ENCODE assay signal across 22 mouse cellular contexts in the genomic region with DNA sequence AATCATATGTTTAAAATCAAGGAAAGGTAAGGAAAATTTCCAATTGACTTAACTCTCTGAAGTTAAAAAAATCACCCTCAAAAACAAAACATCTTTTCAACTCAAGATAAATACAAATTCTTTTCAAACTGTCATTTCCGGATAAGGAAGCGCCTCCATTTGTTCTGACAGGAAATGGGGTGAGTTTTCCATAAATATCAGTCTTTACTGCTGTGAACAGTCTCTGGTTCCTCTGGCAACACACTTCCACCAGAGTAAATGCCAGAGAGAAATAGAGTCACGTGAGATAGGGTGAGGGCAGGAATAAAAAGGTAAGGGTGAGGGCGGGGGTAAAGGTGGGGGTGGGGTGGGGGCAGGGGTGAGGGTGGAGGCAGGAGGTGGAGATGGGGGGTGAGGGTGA.
A peak's percentile ranks its signal among the peaks of the same experiment; 100 is the strongest.
DNase-seq lines count a peak whose midpoint lies in the region; ATAC-seq and TF ChIP-seq lines count a peak whose summit lies in the region.
"Had no signal": no experiment of that assay in that cellular context is flagged by ENCODE, and none has a peak within 500 bp of the region (broad histone marks: within the 10 kb centered on the region; RNA-seq: fewer than 3 reads in every experiment).

No protein-coding gene starts in this region.

- no peak overlapping the region for H3K4me2 ChIP-seq in kidney, embryonic 15.5 days
- H3K4me2 ChIP-seq in lung, embryonic 15.5 days: no peak overlapping the region
- H3K4me2 ChIP-seq: embryonic facial prominence, embryonic 13.5 days; forebrain, embryonic 12.5 days; heart, embryonic 12.5 days; hindbrain, embryonic 14.5 days had no signal

- TF ChIP-seq POLR2A in heart, adult 2 months (IDR thresholded peaks at IDR 0.05; ENCODE audit: insufficient read depth, low read depth, low read length): no peak

- no peak for TF ChIP-seq CTCF in heart, adult 2 months (IDR thresholded peaks at IDR 0.05)

- H3K4me1 ChIP-seq in heart, adult 2 months (ENCODE audit: control insufficient read depth, insufficient read depth, low read length): peaks cover 18% of the 10 kb centered on the region
- peaks cover 27% of the 10 kb centered on the region for H3K4me1 ChIP-seq in kidney, embryonic 15.5 days
- peaks cover 16% of the 10 kb centered on the region; the same call in 1 of the 2 replicates for H3K4me1 ChIP-seq in lung, embryonic 15.5 days

- H3K27ac ChIP-seq in heart, adult 2 months: peak overlapping the region; percentile 77
- peak overlapping the region; percentile 56; the same call in 1 of the 2 replicates for H3K27ac ChIP-seq in kidney, embryonic 15.5 days
- peak overlapping the region; percentile 53 for H3K27ac ChIP-seq in lung, embryonic 15.5 days
- H3K27ac ChIP-seq: forebrain, embryonic 12.5 days had no signal

- no peaks in the 10 kb centered on the region for H3K27me3 ChIP-seq in heart, adult 2 months (ENCODE audit: control insufficient read depth, insufficient read depth, low read length)
- H3K27me3 ChIP-seq in kidney, embryonic 15.5 days: no peaks in the 10 kb centered on the region
- H3K27me3 ChIP-seq in lung, embryonic 15.5 days: no peaks in the 10 kb centered on the region
- H3K27me3 ChIP-seq: CH12.LX; embryonic facial prominence, embryonic 13.5 days; heart, embryonic 12.5 days; Patski had no signal

- peaks cover 2% of the 10 kb centered on the region; the same call in 1 of the 2 replicates for H3K79me2 ChIP-seq in heart, adult 2 months (replicated peaks; ENCODE audit: control insufficient read depth, insufficient read depth, low read length)

- WGBS in heart, adult 2 months: 44% methylated on average over 4 of the region's 4 CpGs
- 62% methylated on average over 4 of the region's 4 CpGs for WGBS in kidney, embryonic 15.5 days
- 52% methylated on average over 4 of the region's 4 CpGs for WGBS in lung, embryonic 15.5 days

- no peak for DNase-seq in heart, adult 2 months
- no peak for DNase-seq in heart, adult 9 months (ENCODE audit: low spot score in 2 of 2)
- DNase-seq in kidney, adult 8-10 months: no peak
- DNase-seq in lung, postnatal 14 days: no peak
- peak; percentile 37 for DNase-seq in naive thymus-derived CD4-positive, alpha-beta T cell, adult 2 months (ENCODE audit: low read depth)
- DNase-seq: adrenal gland, postnatal 25 days; cerebellum, adult 18-20 months; cerebellum, adult 9-11 months; cerebellum, postnatal 36 days; gastrocnemius, postnatal 25 days; heart, postnatal 14 days had no signal

- no peak overlapping the region for H3K4me3 ChIP-seq in heart, adult 2 months
- no peak overlapping the region for H3K4me3 ChIP-seq in kidney, embryonic 15.5 days (replicated peaks)
- H3K4me3 ChIP-seq in lung, embryonic 15.5 days: no peak overlapping the region
- H3K4me3 ChIP-seq: embryonic facial prominence, embryonic 13.5 days; forebrain, embryonic 12.5 days; heart, embryonic 12.5 days; hindbrain, embryonic 10.5 days had no signal

- no peaks in the 10 kb centered on the region for H3K9me3 ChIP-seq in kidney, embryonic 15.5 days (replicated peaks)
- no peaks in the 10 kb centered on the region for H3K9me3 ChIP-seq in lung, embryonic 15.5 days
- H3K9me3 ChIP-seq: embryonic facial prominence, embryonic 13.5 days; forebrain, embryonic 12.5 days; heart, embryonic 12.5 days; hindbrain, embryonic 10.5 days had no signal

- intact Hi-C loops in heart, adult 2 months (cut with DNase I): no loop called here

- H3K36me3 ChIP-seq in heart, adult 2 months (ENCODE audit: control insufficient read depth, insufficient read depth, low read length): peaks cover 20% of the 10 kb centered on the region
- no peaks in the 10 kb centered on the region for H3K36me3 ChIP-seq in kidney, embryonic 15.5 days
- no peaks in the 10 kb centered on the region for H3K36me3 ChIP-seq in lung, embryonic 15.5 days
- H3K36me3 ChIP-seq: embryonic facial prominence, embryonic 13.5 days; forebrain, embryonic 12.5 days; hindbrain, embryonic 10.5 days had no signal

- no peak overlapping the region for H3K9ac ChIP-seq in heart, adult 2 months (ENCODE audit: low read depth, low read length)
- H3K9ac ChIP-seq in kidney, embryonic 15.5 days: no peak overlapping the region
- H3K9ac ChIP-seq in lung, embryonic 15.5 days: no peak overlapping the region
- H3K9ac ChIP-seq: embryonic facial prominence, embryonic 13.5 days; forebrain, embryonic 12.5 days; heart, embryonic 12.5 days; hindbrain, embryonic 14.5 days had no signal

- ATAC-seq in kidney, embryonic 15.5 days (replicated peaks; ENCODE audit: low FRiP score): no peak
- ATAC-seq in lung, embryonic 15.5 days (ENCODE audit: borderline replicate concordance, extremely low read depth, low FRiP score, low TSS enrichment): no peak
- ATAC-seq: activated CD4-positive, CD25-positive, alpha-beta regulatory T cell, adult 4 months; forebrain, embryonic 16.5 days; Patski had no signal

- no peak for TF ChIP-seq EP300 in heart, adult 2 months (IDR thresholded peaks at IDR 0.05; ENCODE audit: insufficient read depth, low read depth, low read length)
